ENCODE assay signal across 16 mouse cellular contexts in genomic region chr19:47409142-47409541, GRCm38 (mm10). TPM values are rescaled to one million over a fixed set of nuclear protein-coding genes. Genes with fewer than 3 reads are reported as not detected.
DNase-seq lines count a peak whose midpoint lies in the region; ATAC-seq lines count a peak whose summit lies in the region.
"Had no signal": no experiment of that assay in that cellular context is flagged by ENCODE, and none has a peak within 500 bp of the region (broad histone marks: within the 10 kb centered on the region; RNA-seq: fewer than 3 reads in every experiment).

No protein-coding gene starts in this region.

- H3K27ac ChIP-seq in hindbrain, embryonic 11.5 days (ENCODE audit: low read depth, low read length): 0 out of 2 replicates have a peak overlapping the region, but pooled peaks have one; percentile 9
- no peak overlapping the region for H3K27ac ChIP-seq in hindbrain, embryonic 16.5 days (ENCODE audit: low read depth, low read length)
- H3K27ac ChIP-seq in embryonic facial prominence, embryonic 10.5 days (replicated peaks): peak overlapping the region; percentile 49; the same call in 1 of the 2 replicates
- H3K27ac ChIP-seq in embryonic facial prominence, embryonic 15.5 days (replicated peaks): peak overlapping the region; percentile 23; the same call in 1 of the 2 replicates
- H3K27ac ChIP-seq: forebrain, embryonic 15.5 days; hindbrain, embryonic 14.5 days had no signal

- no peak for ATAC-seq in hindbrain, embryonic 11.5 days (ENCODE audit: low FRiP score)
- ATAC-seq in hindbrain, embryonic 16.5 days: no peak
- no peak for ATAC-seq in embryonic facial prominence, embryonic 15.5 days (ENCODE audit: insufficient number of reproducible peaks, low FRiP score, low TSS enrichment, low read depth)
- no peak for ATAC-seq in monocyte, adult 5-6 weeks (replicated peaks; ENCODE audit: insufficient number of reproducible peaks, low FRiP score, low TSS enrichment, poor library complexity, severe bottlenecking)
- ATAC-seq: forebrain, embryonic 15.5 days; inflammation-experienced regulatory T-cells, adult 6 months; intestine, postnatal 0 days had no signal

- H3K9me3 ChIP-seq in hindbrain, embryonic 11.5 days (ENCODE audit: control insufficient read depth, low read length): no peaks in the 10 kb centered on the region
- H3K9me3 ChIP-seq in hindbrain, embryonic 16.5 days (ENCODE audit: control insufficient read depth, low read length): no peaks in the 10 kb centered on the region
- H3K9me3 ChIP-seq in embryonic facial prominence, embryonic 10.5 days: peaks cover 6% of the 10 kb centered on the region; the same call in 1 of the 2 replicates
- no peaks in the 10 kb centered on the region for H3K9me3 ChIP-seq in embryonic facial prominence, embryonic 15.5 days (replicated peaks)
- H3K9me3 ChIP-seq: forebrain, embryonic 15.5 days had no signal

- H3K4me2 ChIP-seq in hindbrain, embryonic 11.5 days (replicated peaks; ENCODE audit: low read depth, low read length): no peak overlapping the region
- H3K4me2 ChIP-seq in hindbrain, embryonic 16.5 days (ENCODE audit: low read length): no peak overlapping the region
- H3K4me2 ChIP-seq in embryonic facial prominence, embryonic 15.5 days (replicated peaks): no peak overlapping the region
- H3K4me2 ChIP-seq: forebrain, embryonic 15.5 days; heart, embryonic 12.5 days; hindbrain, embryonic 14.5 days had no signal

- peak; percentile 90 for DNase-seq in heart, adult 11 months
- DNase-seq in heart, adult 18-20 months: no peak
- no peak for DNase-seq in hindbrain, embryonic 11.5 days (ENCODE audit: low spot score)
- DNase-seq in embryonic facial prominence, embryonic 10.5 days (ENCODE audit: low spot score): no peak
- DNase-seq: adrenal gland, postnatal 10 days; cerebellum, adult 11 months; cerebellum, adult 8-10 months; cerebellum, postnatal 14 days had no signal

- H3K4me3 ChIP-seq in hindbrain, embryonic 11.5 days (ENCODE audit: low read depth, low read length): no peak overlapping the region
- H3K4me3 ChIP-seq in hindbrain, embryonic 16.5 days (ENCODE audit: low read length): no peak overlapping the region
- no peak overlapping the region for H3K4me3 ChIP-seq in embryonic facial prominence, embryonic 10.5 days
- no peak overlapping the region for H3K4me3 ChIP-seq in embryonic facial prominence, embryonic 15.5 days (replicated peaks)
- H3K4me3 ChIP-seq: forebrain, embryonic 15.5 days; heart, embryonic 12.5 days had no signal

- H3K36me3 ChIP-seq in hindbrain, embryonic 11.5 days (ENCODE audit: control insufficient read depth, insufficient read depth, low read length): no peaks in the 10 kb centered on the region
- no peaks in the 10 kb centered on the region for H3K36me3 ChIP-seq in hindbrain, embryonic 16.5 days (ENCODE audit: control insufficient read depth, insufficient read depth, low read length)
- H3K36me3 ChIP-seq in embryonic facial prominence, embryonic 10.5 days (replicated peaks): peaks cover 13% of the 10 kb centered on the region
- no peaks in the 10 kb centered on the region for H3K36me3 ChIP-seq in embryonic facial prominence, embryonic 15.5 days
- H3K36me3 ChIP-seq: forebrain, embryonic 15.5 days had no signal

- no peaks in the 10 kb centered on the region for H3K4me1 ChIP-seq in hindbrain, embryonic 11.5 days (replicated peaks; ENCODE audit: control insufficient read depth, insufficient read depth, low read length)
- peaks cover 6% of the 10 kb centered on the region; the same call in 1 of the 2 replicates for H3K4me1 ChIP-seq in hindbrain, embryonic 16.5 days (ENCODE audit: control insufficient read depth, insufficient read depth, low read depth, low read length)
- H3K4me1 ChIP-seq in embryonic facial prominence, embryonic 10.5 days: peaks cover 50% of the 10 kb centered on the region
- peaks cover 50% of the 10 kb centered on the region for H3K4me1 ChIP-seq in embryonic facial prominence, embryonic 15.5 days

- H3K27me3 ChIP-seq in hindbrain, embryonic 11.5 days (ENCODE audit: control insufficient read depth, insufficient read depth, low read length): no peaks in the 10 kb centered on the region
- H3K27me3 ChIP-seq in hindbrain, embryonic 16.5 days (replicated peaks; ENCODE audit: control insufficient read depth, insufficient read depth, low read length): no peaks in the 10 kb centered on the region
- H3K27me3 ChIP-seq in embryonic facial prominence, embryonic 10.5 days (replicated peaks; ENCODE audit: low read depth, poor library complexity, severe bottlenecking): no peaks in the 10 kb centered on the region
- no peaks in the 10 kb centered on the region for H3K27me3 ChIP-seq in embryonic facial prominence, embryonic 15.5 days
- H3K27me3 ChIP-seq: forebrain, embryonic 15.5 days; heart, embryonic 12.5 days had no signal

- no peak overlapping the region for H3K9ac ChIP-seq in hindbrain, embryonic 11.5 days (ENCODE audit: low read depth, low read length)
- no peak overlapping the region for H3K9ac ChIP-seq in hindbrain, embryonic 16.5 days (ENCODE audit: low read depth, low read length)
- no peak overlapping the region for H3K9ac ChIP-seq in embryonic facial prominence, embryonic 15.5 days
- H3K9ac ChIP-seq: forebrain, embryonic 15.5 days; heart, embryonic 12.5 days; hindbrain, embryonic 14.5 days had no signal

RNA-seq across cellular contexts. Expression of gene Sh3pxd2a, which starts 55.1 kb away (rescaled TPM):
- 10 to 100 TPM; 45.5 to 48.7 TPM for total RNA-seq in heart, adult 18-20 months (2021)
- 5.5 and 6.9 TPM in 2 replicates for polyA plus RNA-seq in hindbrain, embryonic 11.5 days (2014; fragmentation: Nextera tagmentation; extraction: Ambion mirVana)
- polyA plus RNA-seq in hindbrain, embryonic 16.5 days (2015; fragmentation: Nextera tagmentation; extraction: Ambion mirVana): 1.8 and 2.2 TPM in 2 replicates
- polyA plus RNA-seq in embryonic facial prominence, embryonic 10.5 days (2016; fragmentation: Nextera tagmentation; extraction: Ambion mirVana): 2.6 and 2.9 TPM in 2 replicates
- 15.8 and 16.0 TPM in 2 replicates for polyA plus RNA-seq in embryonic facial prominence, embryonic 15.5 days (2015; fragmentation: Nextera tagmentation; extraction: Ambion mirVana)
- 2.1 to 3.7 TPM (median 2.6 TPM) in 3 replicates for total RNA-seq in monocyte, adult 5-6 weeks (2017)
